Mouse (Mus musculus) CH12.LX (cell line): ENCODE results near the gene Cdkl4. TPM values are rescaled to one million over a fixed set of nuclear protein-coding genes. Genes with fewer than 3 reads are reported as not detected.

Source experiments
- DNase-seq: peaks from one replicate; pipeline ENCODE4 v3.0.0-alpha.2; 2013; ENCODE audit errors: extremely low read depth
- H3K27ac ChIP-seq: 2 replicates; pipeline ENCODE4 v1.5.1; 2012; ENCODE audit warnings: low read depth, mild to moderate bottlenecking, control low read depth, moderate library complexity; ENCODE audit not compliant: insufficient read depth
- H3K27me3 ChIP-seq: replicated peaks from 2 replicates; pipeline ENCODE3; 2012; ENCODE audit warnings: inconsistent platforms
- H3K36me3 ChIP-seq, 2 experiments: replicated peaks in 1 of 2; 2 replicates each; pipeline versions ENCODE3 to v1.6.1; 2012; ENCODE audit warnings: inconsistent platforms in 1 of 2, low read length in 1 of 2, mild to moderate bottlenecking in 1 of 2, mixed read lengths in 1 of 2, moderate library complexity in 1 of 2; ENCODE audit not compliant: control insufficient read depth in 1 of 2, insufficient read depth in 1 of 2
- H3K4me1 ChIP-seq, 2 experiments: 2 replicates each; pipeline ENCODE4 v1.6.1; 2012; ENCODE audit warnings: inconsistent platforms in 1 of 2, moderate library complexity in 1 of 2; ENCODE audit not compliant: insufficient read depth in 2 of 2, control insufficient read depth in 1 of 2
- H3K4me2 ChIP-seq: 2 replicates; pipeline ENCODE4 v1.6.1; 2012; ENCODE audit warnings: low read depth, mild to moderate bottlenecking, control low read depth; ENCODE audit not compliant: poor library complexity, insufficient read depth, severe bottlenecking
- H3K4me3 ChIP-seq, 3 experiments: fragments of 150-350 bp in 1 of 3; sonication (generic) in 1 of 3; replicated peaks in 1 of 3; 2 replicates each; pipeline versions ENCODE3 to v1.5.1; 2011 to 2012; ENCODE audit warnings: low read depth in 2 of 3, low read length in 2 of 3, mild to moderate bottlenecking in 2 of 3, moderate library complexity in 2 of 3, control low read depth in 1 of 3, improper control_type of control experiment in 1 of 3, inconsistent platforms in 1 of 3, mixed read lengths in 1 of 3; ENCODE audit not compliant: poor library complexity in 1 of 3
- H3K79me2 ChIP-seq: replicated peaks from 2 replicates; pipeline ENCODE4 v1.6.1; 2012; ENCODE audit warnings: mild to moderate bottlenecking, moderate library complexity; ENCODE audit not compliant: control insufficient read depth, poor library complexity, insufficient read depth, severe bottlenecking; ENCODE audit errors: extremely low read depth
- H3K9ac ChIP-seq: 2 replicates; pipeline ENCODE4 v1.6.1; 2012; ENCODE audit warnings: low read depth, mild to moderate bottlenecking, control low read depth, moderate library complexity; ENCODE audit not compliant: insufficient read depth
- H3K9me3 ChIP-seq: replicated peaks from 2 replicates; pipeline ENCODE3; 2012; ENCODE audit warnings: low read length, inconsistent platforms, mixed read lengths
- BHLHE40 ChIP-seq: IDR thresholded peaks from 2 replicates; pipeline ENCODE4 v1.6.1; 2011; ENCODE audit warnings: mild to moderate bottlenecking, low read depth, low read length, improper control_type of control experiment
- CHD1 ChIP-seq: IDR thresholded peaks from 2 replicates; pipeline ENCODE4 v1.6.1; 2012; ENCODE audit warnings: low read depth, low read length, improper control_type of control experiment, inconsistent platforms
- CTCF ChIP-seq, 2 experiments: IDR thresholded peaks in 1 of 2; conservative IDR thresholded peaks in 1 of 2; 2 replicates each; pipeline ENCODE4 v1.5.1; 2011 to 2012; ENCODE audit warnings: low read depth in 2 of 2, low read length in 2 of 2, improper control_type of control experiment in 1 of 2, inconsistent platforms in 1 of 2, mild to moderate bottlenecking in 1 of 2, moderate library complexity in 1 of 2
- E2F4 ChIP-seq: IDR thresholded peaks from 2 replicates; pipeline ENCODE4 v1.6.1; 2011; ENCODE audit warnings: low read depth, low read length, improper control_type of control experiment; ENCODE audit not compliant: insufficient replicate concordance
- EP300 ChIP-seq: IDR thresholded peaks from 2 replicates; pipeline ENCODE4 v1.6.1; 2011; ENCODE audit warnings: low read length, improper control_type of control experiment
- ETS1 ChIP-seq: conservative IDR thresholded peaks from 2 replicates; pipeline ENCODE4 v1.6.1; 2012; ENCODE audit warnings: low read depth, mild to moderate bottlenecking, inconsistent platforms, low read length, improper control_type of control experiment, moderate library complexity
- GABPA ChIP-seq: IDR thresholded peaks from 2 replicates; pipeline ENCODE4 v1.6.1; 2012; ENCODE audit warnings: low read depth, low read length, improper control_type of control experiment, inconsistent platforms; ENCODE audit not compliant: insufficient replicate concordance
- IRF4 ChIP-seq: IDR thresholded peaks from 2 replicates; pipeline ENCODE4 v1.6.1; 2014; ENCODE audit warnings: low read depth, mild to moderate bottlenecking, inconsistent platforms, low read length, improper control_type of control experiment
- JUND ChIP-seq: conservative IDR thresholded peaks from 2 replicates; pipeline ENCODE4 v1.6.1; 2011; ENCODE audit warnings: low read depth, low read length, improper control_type of control experiment
- MAFK ChIP-seq: IDR thresholded peaks from 2 replicates; pipeline ENCODE4 v1.6.1; 2011; ENCODE audit warnings: low read length, improper control_type of control experiment; ENCODE audit not compliant: insufficient replicate concordance
- MAX ChIP-seq: IDR thresholded peaks from 2 replicates; pipeline ENCODE4 v1.6.1; 2011; ENCODE audit warnings: low read length, improper control_type of control experiment
- MAZ ChIP-seq: IDR thresholded peaks from 2 replicates; pipeline ENCODE4 v1.6.1; 2012; ENCODE audit warnings: low read depth, mild to moderate bottlenecking, inconsistent platforms, low read length, improper control_type of control experiment, moderate library complexity
- MEF2A ChIP-seq: IDR thresholded peaks from 2 replicates; pipeline ENCODE4 v1.6.1; 2014; ENCODE audit warnings: low read depth, mild to moderate bottlenecking, inconsistent platforms, low read length, improper control_type of control experiment, borderline replicate concordance
- MXI1 ChIP-seq: IDR thresholded peaks from 2 replicates; pipeline ENCODE4 v1.6.1; 2011; ENCODE audit warnings: mild to moderate bottlenecking, low read depth, low read length, improper control_type of control experiment
- NRF1 ChIP-seq: IDR thresholded peaks from 2 replicates; pipeline ENCODE4 v1.6.1; 2014; ENCODE audit warnings: low read depth, mild to moderate bottlenecking, inconsistent platforms, low read length, improper control_type of control experiment, moderate library complexity
- RCOR1 ChIP-seq: conservative IDR thresholded peaks from 2 replicates; pipeline ENCODE4 v1.6.1; 2012; ENCODE audit warnings: low read depth, mild to moderate bottlenecking, inconsistent platforms, low read length, improper control_type of control experiment
- SIN3A ChIP-seq: IDR thresholded peaks from 2 replicates; pipeline ENCODE4 v1.6.1; 2012; ENCODE audit warnings: low read length, improper control_type of control experiment, inconsistent platforms
- SMC3 ChIP-seq: IDR thresholded peaks from 2 replicates; pipeline ENCODE4 v1.6.1; 2011; ENCODE audit warnings: low read depth, low read length, improper control_type of control experiment
- TCF12 ChIP-seq: IDR thresholded peaks from 2 replicates; pipeline ENCODE4 v1.6.1; 2014; ENCODE audit warnings: low read depth, mild to moderate bottlenecking, inconsistent platforms, low read length, improper control_type of control experiment
- UBTF ChIP-seq: IDR thresholded peaks from 2 replicates; pipeline ENCODE4 v1.6.1; 2012; ENCODE audit warnings: low read depth, mild to moderate bottlenecking, inconsistent platforms, low read length, improper control_type of control experiment, moderate library complexity
- ZKSCAN1 ChIP-seq: IDR thresholded peaks from 2 replicates; pipeline ENCODE4 v1.6.1; 2012; ENCODE audit warnings: low read depth, inconsistent platforms, low read length, improper control_type of control experiment, borderline replicate concordance
- ZMIZ1 ChIP-seq: IDR thresholded peaks from 2 replicates; pipeline ENCODE4 v1.6.1; 2012; ENCODE audit warnings: low read depth, mild to moderate bottlenecking, inconsistent platforms, low read length, improper control_type of control experiment
- ZNF384 ChIP-seq: IDR thresholded peaks from 2 replicates; pipeline ENCODE4 v1.6.1; 2012; ENCODE audit warnings: low read depth, low read length, improper control_type of control experiment, inconsistent platforms
- dilution Hi-C: fragments of 300-500 bp; cut with MboI; formaldehyde crosslinking; loops from 2 replicates; pipeline ENCODE4 v1.14.3; 2020; ENCODE audit warnings: low sequenced_read_pairs; ENCODE audit not compliant: extremely low pct_unique_long_range_greater_than_20kb, extremely low pct_ligation_motif_present
- in situ Hi-C: fragments of 300-500 bp; cut with MboI; formaldehyde crosslinking; loops from 3 replicates; pipeline ENCODE4 v1.14.3; 2019; ENCODE audit warnings: low sequenced_read_pairs, low pct_ligation_motif_present, low pct_unique_long_range_greater_than_20kb, mixed read lengths
- polyA plus RNA-seq: library from polyadenylated mRNA; unstranded; fragments of >175 nt; gene quantifications from 2 replicates; pipeline ENCODE4 v1.2.1, GENCODE M21; 2012; ENCODE audit warnings: low read depth; ENCODE audit not compliant: insufficient read length
- total RNA-seq, 2 experiments: library from RNA; depleted of rRNA; stranded (reverse); fragments of 300-350 nt in 1 of 2; fragments of >200 nt in 1 of 2; gene quantifications; 2 replicates each; pipeline ENCODE4 v1.2.3; 2012 to 2014

The Cdkl4 gene
- total and polyA plus RNA-seq, 3 experiments: 0.76 to 2.0 (median 1.2) TPM

DNA sequence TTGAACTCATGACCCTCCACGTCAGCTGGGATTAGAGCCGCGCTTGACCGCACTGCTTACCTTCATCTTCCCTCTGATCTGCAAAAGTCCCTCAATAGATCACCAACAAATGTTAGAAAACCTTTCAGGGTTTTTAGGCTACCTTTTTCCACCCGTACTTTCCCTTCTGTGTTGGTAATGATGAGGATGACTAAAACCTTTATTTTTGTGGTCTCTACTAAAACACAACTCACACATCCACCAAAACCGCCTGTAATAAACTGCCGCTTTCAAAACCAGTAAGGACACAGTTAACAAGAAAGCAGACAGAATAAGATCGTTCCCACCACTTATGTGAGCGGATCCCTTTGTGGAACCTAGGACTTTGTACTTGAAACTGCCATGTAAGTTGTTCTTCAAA lies 1.5 kb upstream of the Cdkl4 start:
- H3K9me3 ChIP-seq: no peaks in the 10 kb centered on the region
- H3K4me1 ChIP-seq: peaks cover 0 to 35% of the 10 kb centered on the region in 2 experiments; a peak in 3 of 4 replicates
- dilution Hi-C loops (no loop called here), in situ Hi-C loops (no loop called here)
- no peaks in the 10 kb centered on the region for H3K79me2 ChIP-seq
- no peaks in the 10 kb centered on the region for H3K27me3 ChIP-seq
- peak; percentile 45 for DNase-seq
- H3K9ac ChIP-seq: no peak overlapping the region
- no peak overlapping the region for H3K27ac ChIP-seq
- no peak overlapping the region for H3K4me3 ChIP-seq
- peaks cover 0 to 8% of the 10 kb centered on the region in 2 experiments for H3K36me3 ChIP-seq
- no peak overlapping the region for H3K4me2 ChIP-seq
- no peak for TF ChIP-seq ZMIZ1
- TF ChIP-seq IRF4: peak; percentile 92
- peak; percentile 50; the same call in 1 of the 2 replicates for TF ChIP-seq SIN3A
- TF ChIP-seq ETS1: peak; percentile 73
- no peak for TF ChIP-seq GABPA
- 0 out of 2 replicates have a peak, but pooled peaks have one; percentile 70 for TF ChIP-seq RCOR1
- no peak for TF ChIP-seq CHD1
- TF ChIP-seq ZNF384: 0 out of 2 replicates have a peak, but pooled peaks have one; percentile 15
- no peak for TF ChIP-seq ZKSCAN1
- TF ChIP-seq EP300: peak; percentile 76
- TF ChIP-seq CTCF (conservative IDR thresholded peaks at IDR 0.05 in 1 of 2, IDR thresholded peaks at IDR 0.05 in 1 of 2; ENCODE audit: low read depth in 2 of 2, low read length in 2 of 2): no peak
- 0 out of 2 replicates have a peak, but pooled peaks have one; percentile 42 for TF ChIP-seq MAFK
- TF ChIP-seq UBTF: no peak
- no peak for TF ChIP-seq NRF1
- no peak for TF ChIP-seq MAZ
- TF ChIP-seq MAX: no peak
- TF ChIP-seq BHLHE40: peak; percentile 73
- peak; percentile 70; the same call in 1 of the 2 replicates for TF ChIP-seq MEF2A
- TF ChIP-seq TCF12: 0 out of 2 replicates have a peak, but pooled peaks have one; percentile 32
- no peak for TF ChIP-seq MXI1
- TF ChIP-seq JUND: peak; percentile 35; the same call in 1 of the 2 replicates
- TF ChIP-seq SMC3: no peak

DNA sequence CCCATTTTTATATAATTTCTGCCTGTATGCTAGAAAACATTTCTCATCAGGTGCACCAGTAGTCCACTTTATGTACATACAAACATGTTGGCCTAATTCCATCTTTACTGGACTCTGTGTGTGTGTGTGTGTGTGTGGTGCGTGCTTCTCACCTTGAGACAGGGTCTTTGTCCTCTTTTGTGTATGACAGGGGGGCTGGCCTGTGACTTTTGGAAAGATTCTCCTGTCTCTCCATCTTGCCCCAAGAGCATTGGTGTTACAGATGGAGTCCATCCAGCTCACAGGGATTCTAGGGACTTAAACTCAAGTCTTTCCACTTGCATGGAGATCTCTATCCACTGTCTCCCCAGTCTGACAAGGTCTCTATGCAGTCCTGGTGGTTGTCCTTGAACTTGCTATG lies 428 bp upstream of the Cdkl4 start:
- no peak overlapping the region for H3K4me3 ChIP-seq
- no peaks in the 10 kb centered on the region for H3K9me3 ChIP-seq
- no peak for DNase-seq
- peaks cover 0 to 3% of the 10 kb centered on the region in 2 experiments for H3K36me3 ChIP-seq
- H3K27ac ChIP-seq: no peak overlapping the region
- TF ChIP-seq E2F4 (no peak), ZMIZ1 (no peak), JUND (no peak), MAFK (no peak), GABPA (no peak)
- TF ChIP-seq, all 38 proteins: peak for 0
- in situ Hi-C loops: no loop called here
- dilution Hi-C loops: no loop called here
- Histone ChIP-seq H3K79me2 (no peaks in the 10 kb centered on the region), H3K4me1 (peaks cover 0 to 35% of the 10 kb centered on the region in 2 experiments; a peak in 3 of 4 replicates), H3K9ac (no peak overlapping the region), H3K4me2 (no peak overlapping the region), H3K27me3 (no peaks in the 10 kb centered on the region)
